Mouse (Mus musculus) layer of hippocampus, postnatal 10 days (tissue): ENCODE measurements at regions not wholly inside any gene's neighbourhood (a gene's known extent, or its start where the extent isn't known, plus 50 kb on each side); places are given as distances from the start of the nearest gene placed in this dataset.

ENCODE experiments used
- DNase-seq, 2 experiments: peaks; one replicate each; pipeline ENCODE4 v3.0.0; 2021; ENCODE audit warnings: low spot score in 2 of 2

- DNase-seq = no peak
Measured at GRCm38 (mm10) chr16:29147766-29148165, 61.7 kb upstream of the Hrasls start.

DNA sequence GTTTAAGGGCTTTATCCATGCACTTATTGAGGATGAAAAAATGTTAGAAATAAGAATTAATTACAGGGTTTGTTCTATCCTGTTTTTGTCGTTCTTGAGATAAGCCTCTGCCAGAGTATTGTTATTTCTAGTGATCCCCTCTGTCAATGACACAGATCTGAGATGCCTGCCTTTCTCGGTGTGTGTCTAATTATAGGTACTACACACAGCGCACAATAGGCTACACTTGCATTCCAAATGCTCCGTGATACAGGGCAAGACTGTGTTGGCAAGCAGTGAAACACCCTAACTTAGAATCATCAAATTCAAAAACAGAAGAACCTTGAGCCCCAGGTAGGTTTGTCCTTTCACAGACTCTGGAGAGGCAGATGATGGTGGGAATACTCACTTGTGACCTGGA, 90.3 kb upstream of the Hrasls start:
- DNase-seq = no peak

- peak in 1 of 2 experiments; percentile 12 for DNase-seq
Measured at GRCm38 (mm10) chr16:29096791-29097190, 112.7 kb upstream of the Hrasls start.

DNA sequence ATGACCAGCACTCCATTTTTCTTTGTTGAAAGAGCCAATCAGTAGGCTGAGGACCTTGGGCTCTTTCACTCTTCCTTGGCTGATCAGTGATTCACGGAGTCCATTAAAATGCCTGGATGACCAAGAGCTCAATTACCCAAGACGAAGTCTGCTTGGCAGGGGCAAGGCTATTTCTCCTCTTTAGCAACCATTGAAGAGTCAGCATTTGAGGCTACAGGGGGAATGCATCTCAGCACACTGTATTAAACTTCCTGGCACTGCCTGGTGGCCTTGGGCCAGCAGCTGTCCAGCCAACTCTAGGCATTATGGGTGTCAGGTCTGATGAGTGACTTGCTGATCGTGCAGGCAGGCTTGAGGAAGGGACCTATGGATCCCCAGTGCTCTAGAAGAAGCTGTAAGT, 136.5 kb upstream of the Mb21d2 start:
- DNase-seq = no peak

GRCm38 (mm10) chr16:29065097-29065785, 135.8 kb upstream of the Mb21d2 start:
- DNase-seq = no peak

GRCm38 (mm10) chr16:29063377-29063776, 133.9 kb upstream of the Mb21d2 start:
- no peak for DNase-seq

DNA sequence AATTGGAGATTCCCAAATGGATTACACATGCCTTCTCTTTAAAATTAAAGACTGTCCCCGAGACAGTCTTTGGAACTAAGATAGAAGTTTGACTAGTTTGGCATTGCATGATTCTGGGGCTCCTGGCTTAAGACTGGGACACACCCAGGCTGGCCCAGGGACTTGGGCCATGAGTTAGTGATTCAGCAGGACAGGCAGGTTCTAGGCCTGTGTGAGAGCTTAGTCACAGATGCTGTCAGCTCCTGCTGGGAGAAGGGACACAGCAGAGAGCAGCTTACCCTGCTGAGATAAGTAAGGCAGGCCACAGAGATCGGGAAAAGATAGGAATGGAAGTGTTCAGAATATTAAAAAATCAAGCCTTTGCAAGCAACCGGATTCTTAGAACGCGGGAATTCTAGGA, 127.6 kb upstream of the Mb21d2 start:
- no peak for DNase-seq

DNA sequence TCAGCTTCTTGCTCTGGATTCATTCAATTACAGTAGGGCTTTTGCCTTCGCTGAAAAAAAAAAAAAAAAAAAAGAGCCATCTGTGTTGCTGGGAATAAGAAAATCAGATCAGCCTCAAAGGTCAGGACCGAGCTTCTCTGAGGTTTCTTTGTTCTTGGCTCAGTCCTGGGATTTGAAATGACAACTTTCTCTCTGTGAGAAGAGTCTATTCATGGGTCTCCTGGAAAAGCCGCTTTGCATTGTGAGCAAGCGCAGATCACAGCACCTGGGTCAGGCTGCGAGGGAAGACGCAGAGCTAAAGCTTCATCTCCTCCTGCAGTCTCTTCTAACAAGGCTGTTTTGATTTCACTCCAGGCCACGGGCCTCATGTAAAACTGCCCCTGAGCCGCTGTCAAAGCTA, 125.0 kb upstream of the Mb21d2 start:
- peak in 1 of 2 experiments; percentile 17 for DNase-seq

DNA sequence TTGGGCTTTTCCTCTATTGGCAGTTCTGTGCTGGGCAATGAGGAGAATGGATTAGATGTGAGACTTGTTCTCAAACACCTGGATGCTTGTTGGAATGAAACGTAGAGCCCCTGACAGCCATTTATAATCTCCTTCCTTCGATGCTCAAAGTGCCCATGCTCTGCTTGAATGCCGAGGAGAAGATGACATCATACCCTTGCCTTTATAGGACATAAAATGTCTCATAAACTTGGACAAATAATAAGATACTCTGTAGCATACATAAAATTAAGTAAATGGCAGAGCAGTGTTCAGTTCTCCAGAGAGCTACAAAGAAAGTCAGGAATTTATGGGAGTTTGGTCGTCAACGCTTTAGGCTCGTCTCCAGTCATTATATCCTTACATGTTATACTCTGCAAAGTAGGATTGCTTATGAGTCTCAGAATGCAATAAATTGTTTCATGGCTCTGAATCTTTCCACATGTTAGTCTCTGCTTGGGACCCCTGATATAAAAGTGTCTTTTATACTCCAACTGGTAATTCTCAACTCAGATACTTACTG, 117.0 kb upstream of the Mb21d2 start:
- no peak for DNase-seq

- DNase-seq = no peak
Measured at GRCm38 (mm10) chr16:29035523-29035922, 106.0 kb upstream of the Mb21d2 start.

DNA sequence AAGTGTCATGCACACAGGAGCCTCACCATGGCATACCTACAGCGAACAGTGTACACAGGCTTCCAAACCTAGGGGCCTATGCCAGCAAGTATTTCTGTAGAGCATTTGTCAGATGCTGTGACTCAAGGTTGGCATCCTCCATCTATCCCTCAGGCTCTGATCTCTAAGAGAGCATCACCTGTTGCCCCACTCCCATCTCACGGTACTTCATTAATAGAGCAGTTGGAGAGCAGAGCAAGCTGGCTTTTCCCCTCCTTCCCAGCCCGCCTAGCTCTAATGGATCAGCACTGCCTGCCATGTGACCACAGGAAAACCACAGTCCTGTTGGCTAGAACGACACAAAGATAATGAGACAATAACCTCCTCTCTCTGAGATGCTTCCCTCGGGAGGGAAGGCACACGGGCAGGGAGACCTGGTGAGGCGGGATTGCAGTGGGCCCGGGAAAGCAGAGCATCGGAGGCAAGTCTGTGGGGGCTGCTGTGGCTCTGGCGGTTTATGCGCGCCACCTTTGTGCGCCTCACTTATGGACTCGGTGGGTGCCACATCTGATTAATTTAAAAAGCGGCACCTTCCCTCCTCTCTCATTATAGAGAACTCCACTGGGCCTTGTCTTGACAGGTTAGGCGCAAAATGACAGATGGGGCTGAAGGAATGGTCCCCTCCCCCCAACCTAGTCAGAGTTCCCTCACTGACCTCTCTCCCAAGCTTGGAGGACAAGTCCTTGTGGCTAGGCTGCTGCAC, 104.8 kb upstream of the Mb21d2 start:
- DNase-seq = no peak

GRCm38 (mm10) chr16:29033357-29033756, 103.9 kb upstream of the Mb21d2 start:
- DNase-seq = no peak

GRCm38 (mm10) chr16:29027856-29028255, 98.4 kb upstream of the Mb21d2 start:
- DNase-seq = no peak

DNA sequence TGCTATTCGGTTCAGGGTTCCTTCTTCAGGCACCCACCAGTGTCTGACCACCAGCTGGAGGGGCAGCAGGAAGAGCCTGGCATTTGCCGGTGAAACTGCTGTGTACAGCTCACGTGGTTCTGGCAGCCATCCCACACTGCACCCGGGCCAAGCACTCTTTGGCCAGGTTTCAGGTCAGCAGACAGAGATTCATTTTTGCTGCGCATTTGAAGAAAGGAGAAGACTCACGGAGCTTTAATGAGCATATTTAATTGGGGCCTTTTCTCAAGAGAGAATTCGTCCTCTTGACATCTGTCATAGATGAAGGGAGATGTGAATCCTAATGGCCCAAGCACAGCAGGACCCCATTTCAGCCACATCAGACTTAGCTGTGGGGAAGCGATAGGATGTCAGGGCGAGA, 71.8 kb upstream of the Mb21d2 start:
- DNase-seq = peak; percentile 55 to 64

- DNase-seq = no peak
Measured at GRCm38 (mm10) chr16:28999641-29000040, 70.2 kb upstream of the Mb21d2 start.

DNA sequence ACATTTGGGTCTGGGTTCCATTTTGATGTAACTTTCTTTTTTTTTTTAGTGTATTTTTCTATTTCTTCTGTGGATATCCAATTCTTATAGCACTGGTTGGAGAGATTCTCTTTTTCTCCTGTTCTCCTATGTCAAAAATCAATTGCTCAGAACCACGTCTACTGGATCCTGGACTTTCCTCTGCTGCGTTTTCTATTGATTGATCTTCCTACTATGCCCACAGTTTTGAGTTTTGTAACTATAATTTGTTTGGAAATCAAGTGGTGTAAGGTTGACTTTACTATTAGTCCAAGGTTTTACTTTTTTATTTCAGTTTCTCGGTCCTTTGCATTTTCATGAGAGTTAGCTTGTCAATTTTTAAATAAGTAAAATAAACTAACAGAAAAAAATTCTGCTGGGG, 67.2 kb upstream of the Mb21d2 start:
- no peak for DNase-seq

- no peak for DNase-seq
Measured at GRCm38 (mm10) chr16:28990666-28991065, 61.2 kb upstream of the Mb21d2 start.

GRCm38 (mm10) chr16:28984931-28985330, 55.5 kb upstream of the Mb21d2 start:
- no peak for DNase-seq

GRCm38 (mm10) chr16:28982901-28983300, 53.4 kb upstream of the Mb21d2 start:
- no peak for DNase-seq
